Mouse (Mus musculus) intestine, embryonic 16.5 days (tissue): ENCODE data around the gene Usp42. TPM values are rescaled to one million over a fixed set of nuclear protein-coding genes. Genes with fewer than 3 reads are reported as not detected.
A peak's percentile ranks its signal among the peaks of the same experiment; 100 is the strongest.

Source experiments
- ATAC-seq: fragments of 200-750 bp; cut with Nextera tagmentation; 2 replicates; pipeline ENCODE4 v1.8.0; 2017; ENCODE audit warnings: moderate TSS enrichment, moderate library complexity
- H3K27ac ChIP-seq: fragments of 300-500 bp; sonication (generic); 2 replicates; pipeline ENCODE4 v1.5.1; 2014; ENCODE audit warnings: mild to moderate bottlenecking, low read length
- H3K27me3 ChIP-seq: fragments of 300-500 bp; sonication (generic); replicated peaks from 2 replicates; pipeline ENCODE4 v1.6.1; 2014; ENCODE audit warnings: low read length, control low read depth, mixed read lengths; ENCODE audit not compliant: control insufficient read depth, insufficient read depth
- H3K36me3 ChIP-seq: fragments of 300-500 bp; sonication (generic); 2 replicates; pipeline ENCODE4 v1.6.1; 2014; ENCODE audit warnings: low read length, control low read depth; ENCODE audit not compliant: control insufficient read depth, insufficient read depth
- H3K4me1 ChIP-seq: fragments of 300-500 bp; sonication (generic); 2 replicates; pipeline ENCODE4 v1.6.1; 2014; ENCODE audit warnings: low read length, control low read depth, mixed read lengths; ENCODE audit not compliant: control insufficient read depth, insufficient read depth
- H3K4me2 ChIP-seq: fragments of 300-500 bp; sonication (generic); 2 replicates; pipeline ENCODE4 v1.6.1; 2014; ENCODE audit warnings: low read depth, low read length, control low read depth
- H3K4me3 ChIP-seq: fragments of 300-500 bp; sonication (generic); 2 replicates; pipeline ENCODE4 v1.5.1; 2014; ENCODE audit warnings: mild to moderate bottlenecking, low read length
- H3K9ac ChIP-seq: fragments of 300-500 bp; sonication (generic); 2 replicates; pipeline ENCODE4 v1.6.1; 2014; ENCODE audit warnings: low read depth, low read length
- H3K9me3 ChIP-seq: fragments of 300-500 bp; sonication (generic); 2 replicates; pipeline ENCODE4 v1.6.1; 2016; ENCODE audit warnings: low read length, control low read depth; ENCODE audit not compliant: control insufficient read depth
- WGBS: fragments of 180-500 bp; shearing (Covaris S2); extraction: QIAGEN DNeasy Blood & Tissue Kit; methylation state at CpG from one replicate; pipeline ENCODE4 v1.1.7; 2014; 5-methylcytosine and 5-hydroxymethylcytosine counted together
- polyA plus RNA-seq: library from polyadenylated mRNA; unstranded; fragments of >200 nt; fragmentation: Nextera tagmentation; extraction: Ambion mirVana; gene quantifications from 2 replicates; pipeline ENCODE4 v1.2.1, GENCODE M21; 2015

The Usp42 gene
- polyA plus RNA-seq, 1 experiment from 2014 or later = 10.5 TPM

GRCm38 (mm10) chr5:143698454-143698853 lies 33.6 kb downstream of the Usp42 start:
- no peaks in the 10 kb centered on the region for H3K27me3 ChIP-seq
- no peaks in the 10 kb centered on the region for H3K4me1 ChIP-seq
- H3K27ac ChIP-seq = no peak overlapping the region
- no peak for ATAC-seq
- H3K9me3 ChIP-seq = no peaks in the 10 kb centered on the region
- no peak overlapping the region for H3K4me3 ChIP-seq
- WGBS = 93% methylated on average over 4 of the region's 4 CpGs
- peaks cover 16% of the 10 kb centered on the region; the same call in 1 of the 2 replicates for H3K36me3 ChIP-seq
- no peak overlapping the region for H3K9ac ChIP-seq
- H3K4me2 ChIP-seq = no peak overlapping the region

GRCm38 (mm10) chr5:143696323-143696722 lies 35.8 kb downstream of the Usp42 start:
- Histone ChIP-seq H3K27me3 (no peaks in the 10 kb centered on the region), H3K4me3 (no peak overlapping the region), H3K9ac (no peak overlapping the region), H3K9me3 (no peaks in the 10 kb centered on the region), H3K4me1 (no peaks in the 10 kb centered on the region), H3K27ac (no peak overlapping the region), H3K36me3 (peaks cover 3% of the 10 kb centered on the region; the same call in 1 of the 2 replicates), H3K4me2 (no peak overlapping the region)
- peak; percentile 40; the same call in 1 of the 2 replicates for ATAC-seq
- 56% methylated on average over 3 of the region's 3 CpGs for WGBS

GRCm38 (mm10) chr5:143690926-143691325 lies 41.2 kb downstream of the Usp42 start:
- no peaks in the 10 kb centered on the region for H3K4me1 ChIP-seq
- no peaks in the 10 kb centered on the region for H3K9me3 ChIP-seq
- no peak overlapping the region for H3K27ac ChIP-seq
- H3K4me3 ChIP-seq = no peak overlapping the region
- no peaks in the 10 kb centered on the region for H3K27me3 ChIP-seq
- 0 out of 2 replicates have a peak, but pooled peaks cover 3% of the 10 kb centered on the region for H3K36me3 ChIP-seq
- H3K9ac ChIP-seq = no peak overlapping the region
- no peak overlapping the region for H3K4me2 ChIP-seq
- no peak for ATAC-seq
- 92% methylated on average over 5 of the region's 5 CpGs for WGBS

GRCm38 (mm10) chr5:143690392-143690791 lies 41.7 kb downstream of the Usp42 start:
- H3K4me1 ChIP-seq = no peaks in the 10 kb centered on the region
- ATAC-seq = no peak
- H3K4me2 ChIP-seq = no peak overlapping the region
- no peaks in the 10 kb centered on the region for H3K9me3 ChIP-seq
- no peak overlapping the region for H3K27ac ChIP-seq
- H3K36me3 ChIP-seq = 0 out of 2 replicates have a peak, but pooled peaks cover 3% of the 10 kb centered on the region
- WGBS = 90% methylated on average over 9 of the region's 9 CpGs
- no peaks in the 10 kb centered on the region for H3K27me3 ChIP-seq
- H3K4me3 ChIP-seq = no peak overlapping the region
- H3K9ac ChIP-seq = no peak overlapping the region

DNA sequence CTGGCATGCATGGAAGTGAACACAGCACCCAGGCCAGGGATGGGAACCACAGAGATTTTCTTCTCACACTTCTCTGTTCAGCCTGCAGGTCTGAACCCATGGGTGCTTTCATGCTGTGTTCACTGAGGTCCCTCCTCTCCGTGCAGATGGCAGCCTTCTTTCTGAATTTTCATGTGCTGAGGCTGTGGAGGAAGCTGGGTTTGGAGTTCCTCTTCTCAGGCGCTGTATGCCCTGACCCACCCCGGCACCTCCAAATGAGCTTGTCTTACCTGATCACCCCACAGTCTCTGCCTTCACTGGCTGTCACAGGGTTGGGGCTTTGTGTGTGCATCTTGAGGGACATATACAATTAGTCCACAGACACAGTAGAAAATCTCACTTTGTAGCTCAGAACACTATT lies 44.5 kb downstream of the Usp42 start:
- H3K27ac ChIP-seq = no peak overlapping the region
- no peak for ATAC-seq
- H3K9ac ChIP-seq = no peak overlapping the region
- H3K4me3 ChIP-seq = no peak overlapping the region
- no peak overlapping the region for H3K4me2 ChIP-seq
- no peaks in the 10 kb centered on the region for H3K9me3 ChIP-seq
- no peaks in the 10 kb centered on the region for H3K27me3 ChIP-seq
- WGBS = 86% methylated on average over 3 of the region's 3 CpGs
- no peaks in the 10 kb centered on the region for H3K4me1 ChIP-seq
- no peaks in the 10 kb centered on the region for H3K36me3 ChIP-seq

DNA sequence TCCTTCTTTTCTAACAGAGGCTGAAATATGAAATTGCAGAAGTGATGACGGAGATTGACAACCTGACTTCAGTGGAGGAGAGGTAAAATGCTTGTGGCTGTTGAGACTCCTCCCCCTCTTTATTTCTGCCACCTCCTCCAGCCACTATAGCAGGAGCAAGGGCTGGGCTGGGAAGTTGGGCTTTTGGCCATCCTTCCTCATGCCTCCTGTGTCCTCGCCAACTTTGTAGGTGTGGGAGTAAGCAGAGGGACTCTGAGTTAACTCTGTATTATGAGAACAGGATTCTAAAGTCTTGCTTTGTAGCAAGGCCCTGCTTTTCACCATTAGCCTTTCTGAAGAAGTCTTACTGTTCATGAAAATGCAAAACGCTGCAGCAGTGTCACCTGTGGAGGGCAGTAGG lies 45.6 kb downstream of the Usp42 start:
- no peaks in the 10 kb centered on the region for H3K36me3 ChIP-seq
- no peak overlapping the region for H3K27ac ChIP-seq
- WGBS = 91% methylated on average over 3 of the region's 3 CpGs
- H3K4me1 ChIP-seq = no peaks in the 10 kb centered on the region
- ATAC-seq = no peak
- no peak overlapping the region for H3K4me3 ChIP-seq
- H3K9ac ChIP-seq = no peak overlapping the region
- no peak overlapping the region for H3K4me2 ChIP-seq
- no peaks in the 10 kb centered on the region for H3K27me3 ChIP-seq
- H3K9me3 ChIP-seq = no peaks in the 10 kb centered on the region

DNA sequence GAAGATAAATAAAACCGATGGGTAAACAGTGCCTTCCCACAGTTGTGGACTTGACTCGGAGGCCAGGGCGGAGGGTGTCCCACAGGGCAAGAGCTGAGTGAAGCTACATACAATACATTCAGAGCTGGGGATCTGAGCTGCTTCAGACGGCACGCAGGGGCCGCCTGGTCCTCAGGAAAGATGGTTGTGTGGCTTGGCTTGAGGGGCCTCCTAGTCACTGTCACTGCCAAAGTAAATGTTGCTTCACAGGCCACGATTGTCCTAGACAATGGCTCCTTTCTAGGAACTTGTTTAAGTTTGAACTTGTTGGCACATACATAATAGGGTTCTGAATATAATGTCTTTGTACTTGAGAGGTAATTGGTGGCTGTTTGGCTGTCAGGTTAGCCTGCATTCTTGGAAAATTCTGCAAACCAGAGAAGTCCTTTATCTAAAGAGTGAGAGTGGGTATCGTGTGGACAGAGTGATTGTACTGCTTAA lies 47.1 kb downstream of the Usp42 start:
- no peak overlapping the region for H3K4me3 ChIP-seq
- no peak overlapping the region for H3K27ac ChIP-seq
- H3K4me2 ChIP-seq = no peak overlapping the region
- ATAC-seq = no peak
- no peak overlapping the region for H3K9ac ChIP-seq
- 0 out of 2 replicates have a peak, but pooled peaks cover 4% of the 10 kb centered on the region for H3K4me1 ChIP-seq
- WGBS = 74% methylated on average over 8 of the region's 8 CpGs
- no peaks in the 10 kb centered on the region for H3K9me3 ChIP-seq
- no peaks in the 10 kb centered on the region for H3K27me3 ChIP-seq
- no peaks in the 10 kb centered on the region for H3K36me3 ChIP-seq

DNA sequence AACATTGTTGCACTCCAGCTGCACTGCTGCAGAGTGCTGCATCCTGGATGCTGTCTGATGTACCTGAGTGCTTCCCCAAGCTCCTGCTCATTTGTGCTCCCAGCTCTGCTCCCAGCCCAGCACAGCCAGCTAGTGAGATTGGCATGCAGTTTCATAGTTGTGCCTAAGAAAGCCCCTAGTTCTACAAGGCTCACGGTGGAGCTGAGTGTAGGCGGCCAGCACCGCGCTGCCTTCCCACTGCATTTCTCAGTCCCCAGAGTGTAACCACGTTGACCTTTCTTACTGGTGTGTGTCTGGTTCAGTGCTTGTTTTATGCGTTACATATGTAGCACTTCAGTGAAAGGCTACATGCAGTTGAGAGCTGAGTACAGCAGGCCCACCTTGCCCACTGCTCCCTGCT lies 48.4 kb downstream of the Usp42 start:
- peaks cover 9% of the 10 kb centered on the region for H3K4me1 ChIP-seq
- H3K27me3 ChIP-seq = no peaks in the 10 kb centered on the region
- WGBS = 58% methylated on average over 6 of the region's 6 CpGs

DNA sequence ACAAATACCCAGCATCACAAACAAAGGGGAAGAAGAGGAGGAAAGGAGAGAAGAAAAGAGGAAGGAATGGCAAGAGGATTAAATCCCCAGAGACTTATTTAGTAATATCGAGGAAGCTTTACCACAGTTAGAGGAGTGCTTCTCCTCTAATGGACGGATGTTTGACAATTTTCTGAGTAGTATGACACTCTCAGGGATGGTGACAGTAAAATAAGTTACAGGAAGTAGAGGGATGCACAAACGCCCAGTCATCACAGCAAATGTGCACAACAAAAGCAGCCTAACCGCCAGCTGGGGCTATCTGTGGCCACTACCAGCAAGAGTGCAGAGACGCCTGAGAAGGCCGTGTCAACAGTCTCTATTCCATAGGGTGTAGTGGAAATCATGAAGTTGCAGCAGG lies 52.4 kb downstream of the Usp42 start:
- 58% methylated on average over 6 of the region's 6 CpGs for WGBS
- H3K36me3 ChIP-seq = no peaks in the 10 kb centered on the region
- no peak overlapping the region for H3K9ac ChIP-seq
- ATAC-seq = no peak
- H3K27ac ChIP-seq = no peak overlapping the region
- no peaks in the 10 kb centered on the region for H3K27me3 ChIP-seq
- H3K9me3 ChIP-seq = no peaks in the 10 kb centered on the region
- H3K4me1 ChIP-seq = peaks cover 30% of the 10 kb centered on the region
- no peak overlapping the region for H3K4me2 ChIP-seq
- H3K4me3 ChIP-seq = no peak overlapping the region

More for the DNA sequence above, 48.4 kb downstream of the Usp42 start:
- H3K4me3 ChIP-seq = no peak overlapping the region
- no peak for ATAC-seq
- H3K9me3 ChIP-seq = no peaks in the 10 kb centered on the region
- H3K9ac ChIP-seq = no peak overlapping the region
- H3K36me3 ChIP-seq = no peaks in the 10 kb centered on the region
- H3K27ac ChIP-seq = no peak overlapping the region
- H3K4me2 ChIP-seq = no peak overlapping the region

- no peak overlapping the region for H3K4me3 ChIP-seq
- no peak overlapping the region for H3K27ac ChIP-seq
- 31% methylated on average over 6 of the region's 6 CpGs for WGBS
- H3K4me1 ChIP-seq = peaks cover 30% of the 10 kb centered on the region
- H3K9me3 ChIP-seq = no peaks in the 10 kb centered on the region
- no peaks in the 10 kb centered on the region for H3K36me3 ChIP-seq
- no peaks in the 10 kb centered on the region for H3K27me3 ChIP-seq
- peak; percentile 18; the same call in 1 of the 2 replicates for ATAC-seq
- no peak overlapping the region for H3K4me2 ChIP-seq
- H3K9ac ChIP-seq = no peak overlapping the region
These were observed 53.3 kb downstream of the Usp42 start for GRCm38 (mm10) chr5:143678634-143679271.
